Mouse (Mus musculus): ENCODE results near the gene Myo1e. TPM values are rescaled to one million over a fixed set of nuclear protein-coding genes. Genes with fewer than 3 reads are reported as not detected.
A peak's percentile ranks its signal among the peaks of the same experiment; 100 is the strongest.

Gene Myo1e
- polyA plus RNA-seq, 1 experiment from 2014 or later = 15.7 TPM

DNA sequence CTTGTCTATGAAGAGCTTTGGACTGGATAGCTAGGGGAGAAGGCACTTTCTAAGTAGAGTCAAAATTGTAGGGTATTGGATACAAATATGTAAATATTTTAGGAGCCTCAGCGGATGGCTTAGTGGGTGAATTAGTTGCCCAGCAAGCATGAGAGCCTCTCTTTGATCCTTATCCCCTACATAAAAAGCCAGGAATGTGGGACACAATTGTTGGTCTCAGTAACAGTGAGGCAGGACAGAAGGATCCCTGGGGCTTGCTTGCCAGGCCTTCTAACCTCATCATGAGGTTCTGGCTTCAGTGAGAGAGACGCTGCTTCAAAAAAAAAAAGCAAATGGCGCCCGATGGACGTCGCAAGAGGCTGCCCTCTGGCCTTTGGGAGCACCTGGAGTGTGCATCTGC is 66.9 kb downstream of the Myo1e start:
- ATAC-seq (ENCODE audit: low FRiP score, low TSS enrichment) (no peak), DNase-seq (ENCODE audit: low spot score) (no peak)
- Histone ChIP-seq H3K4me3 (ENCODE audit: low read depth, low read length) (no peak overlapping the region), H3K27ac (replicated peaks) (peak overlapping the region; percentile 45; the same call in 1 of the 2 replicates), H3K9me3 (ENCODE audit: control insufficient read depth, low read length) (no peaks in the 10 kb centered on the region), H3K36me3 (ENCODE audit: control insufficient read depth, insufficient read depth, low read length) (no peaks in the 10 kb centered on the region), H3K9ac (ENCODE audit: low read length) (no peak overlapping the region), H3K4me1 (replicated peaks; ENCODE audit: control insufficient read depth, insufficient read depth) (peaks cover 5% of the 10 kb centered on the region; the same call in 1 of the 2 replicates), H3K4me2 (replicated peaks; ENCODE audit: low read depth) (no peak overlapping the region), H3K27me3 (ENCODE audit: control insufficient read depth, insufficient read depth, low read length) (no peaks in the 10 kb centered on the region)
- 82% methylated on average over 6 of the region's 6 CpGs for WGBS
- TF ChIP-seq EP300 (optimal IDR thresholded peaks at IDR 0.05) = no peak
- no peak for TF ChIP-seq CTCF (IDR thresholded peaks at IDR 0.05; ENCODE audit: low read depth)

DNA sequence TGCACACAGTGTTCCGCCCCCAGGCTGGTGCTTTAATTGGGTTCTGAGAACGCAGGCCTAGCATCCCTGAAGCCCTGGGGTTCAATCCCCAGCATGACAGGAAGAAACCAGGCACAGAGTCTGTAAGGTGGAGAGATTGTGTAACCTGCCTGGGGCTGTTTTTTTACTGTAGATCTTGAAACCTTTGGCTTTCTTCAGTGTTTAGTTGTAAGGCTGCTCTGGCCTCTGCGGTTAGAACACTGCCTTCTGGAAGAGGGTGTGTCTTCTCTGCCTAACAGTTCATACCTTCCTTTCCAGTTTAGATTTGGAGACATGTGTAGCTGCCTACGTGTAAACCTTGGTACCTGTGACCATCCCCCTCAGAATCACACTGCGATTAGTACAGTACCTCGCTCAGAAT is 67.3 kb downstream of the Myo1e start:
- peak overlapping the region; percentile 82 for H3K27ac ChIP-seq (replicated peaks)
- WGBS = 72% methylated on average over 6 of the region's 6 CpGs
- no peak overlapping the region for H3K9ac ChIP-seq (ENCODE audit: low read length)
- H3K4me1 ChIP-seq (replicated peaks; ENCODE audit: control insufficient read depth, insufficient read depth) = peaks cover 5% of the 10 kb centered on the region; the same call in 1 of the 2 replicates
- H3K9me3 ChIP-seq (ENCODE audit: control insufficient read depth, low read length) = no peaks in the 10 kb centered on the region
- DNase-seq (ENCODE audit: low spot score) = peak; percentile 51
- no peak overlapping the region for H3K4me2 ChIP-seq (replicated peaks; ENCODE audit: low read depth)
- ATAC-seq (ENCODE audit: low FRiP score, low TSS enrichment) = peak; percentile 71
- no peaks in the 10 kb centered on the region for H3K36me3 ChIP-seq (ENCODE audit: control insufficient read depth, insufficient read depth, low read length)
- TF ChIP-seq EP300 (optimal IDR thresholded peaks at IDR 0.05) = no peak
- no peak for TF ChIP-seq CTCF (IDR thresholded peaks at IDR 0.05; ENCODE audit: low read depth)
- no peaks in the 10 kb centered on the region for H3K27me3 ChIP-seq (ENCODE audit: control insufficient read depth, insufficient read depth, low read length)
- H3K4me3 ChIP-seq (ENCODE audit: low read depth, low read length) = no peak overlapping the region

DNA sequence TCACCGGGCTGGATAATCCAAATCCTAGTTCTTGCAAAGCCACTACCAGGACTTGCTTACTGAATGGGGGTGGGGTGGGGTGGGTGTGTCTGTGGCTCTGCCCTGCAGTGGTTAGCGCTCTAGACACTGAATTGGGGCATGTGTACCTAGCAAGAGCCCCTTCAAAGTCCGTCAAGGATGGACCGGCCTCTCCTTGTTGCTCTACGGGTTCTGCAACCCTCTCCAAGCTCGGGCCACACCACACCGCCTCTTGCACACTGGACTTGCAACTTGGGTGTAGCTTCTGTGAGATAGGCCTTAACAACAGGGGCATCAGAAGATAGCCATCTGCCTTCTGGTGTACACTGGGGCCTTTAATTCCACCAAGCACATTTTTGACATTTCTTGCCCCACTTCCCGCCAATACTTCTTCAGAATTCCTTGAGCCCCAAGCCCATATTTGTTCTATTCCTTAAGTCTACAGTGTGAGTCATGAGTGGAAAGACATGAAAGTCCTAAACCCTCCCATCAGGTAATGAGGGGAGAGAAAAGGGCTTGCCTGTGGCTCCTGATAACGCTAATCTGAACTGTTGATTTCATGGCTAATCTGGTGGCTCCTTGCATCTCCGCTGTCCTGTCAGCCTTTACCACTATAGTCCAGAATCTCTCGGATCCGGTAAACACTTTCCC is 67.9 kb downstream of the Myo1e start:
- WGBS = 63% methylated on average over 12 of the region's 12 CpGs
- TF ChIP-seq EP300 (optimal IDR thresholded peaks at IDR 0.05) (no peak), CTCF (IDR thresholded peaks at IDR 0.05; ENCODE audit: low read depth) (no peak)
- peaks cover 5% of the 10 kb centered on the region; the same call in 1 of the 2 replicates for H3K4me1 ChIP-seq (replicated peaks; ENCODE audit: control insufficient read depth, insufficient read depth)
- DNase-seq (ENCODE audit: low spot score) (peak; percentile 65), ATAC-seq (ENCODE audit: low FRiP score, low TSS enrichment) (peak; percentile 24)
- no peaks in the 10 kb centered on the region for H3K36me3 ChIP-seq (ENCODE audit: control insufficient read depth, insufficient read depth, low read length)
- no peak overlapping the region for H3K4me2 ChIP-seq (replicated peaks; ENCODE audit: low read depth)
- H3K9me3 ChIP-seq (ENCODE audit: control insufficient read depth, low read length) = no peaks in the 10 kb centered on the region
- no peaks in the 10 kb centered on the region for H3K27me3 ChIP-seq (ENCODE audit: control insufficient read depth, insufficient read depth, low read length)
- peak overlapping the region; percentile 82 for H3K27ac ChIP-seq (replicated peaks)
- H3K4me3 ChIP-seq (ENCODE audit: low read depth, low read length) = no peak overlapping the region
- H3K9ac ChIP-seq (ENCODE audit: low read length) = no peak overlapping the region

DNA sequence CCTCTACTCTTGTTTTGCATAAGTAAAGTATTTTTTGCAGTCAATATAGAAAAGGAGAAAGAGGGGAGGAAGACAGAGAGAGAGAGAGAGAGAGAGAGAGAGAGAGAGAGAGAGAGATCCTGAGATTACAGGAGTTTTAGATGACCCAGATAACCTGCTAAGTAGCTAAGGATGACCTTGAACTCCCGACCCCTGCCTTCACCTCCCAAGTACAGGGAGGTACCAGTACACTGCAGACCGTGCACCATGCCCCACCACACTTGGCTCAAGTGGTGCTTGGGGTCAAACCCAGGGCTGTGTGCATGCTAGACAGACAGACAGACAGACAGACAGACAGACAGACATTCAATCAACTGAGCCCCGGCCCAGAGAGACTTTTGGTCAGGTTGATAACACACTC is 69.9 kb downstream of the Myo1e start:
- Histone ChIP-seq H3K27ac (replicated peaks) (peak overlapping the region; percentile 70), H3K9me3 (ENCODE audit: control insufficient read depth, low read length) (no peaks in the 10 kb centered on the region), H3K27me3 (ENCODE audit: control insufficient read depth, insufficient read depth, low read length) (no peaks in the 10 kb centered on the region), H3K4me2 (replicated peaks; ENCODE audit: low read depth) (no peak overlapping the region; the same call in 1 of the 2 replicates), H3K9ac (ENCODE audit: low read length) (no peak overlapping the region), H3K4me1 (replicated peaks; ENCODE audit: control insufficient read depth, insufficient read depth) (peaks cover 3% of the 10 kb centered on the region; the same call in 1 of the 2 replicates), H3K4me3 (ENCODE audit: low read depth, low read length) (no peak overlapping the region), H3K36me3 (ENCODE audit: control insufficient read depth, insufficient read depth, low read length) (no peaks in the 10 kb centered on the region)
- TF ChIP-seq CTCF (IDR thresholded peaks at IDR 0.05; ENCODE audit: low read depth) (no peak), EP300 (optimal IDR thresholded peaks at IDR 0.05) (no peak)
- WGBS = 75% methylated on average over 3 of the region's 3 CpGs
- ATAC-seq (ENCODE audit: low FRiP score, low TSS enrichment) (no peak), DNase-seq (ENCODE audit: low spot score) (no peak)

DNA sequence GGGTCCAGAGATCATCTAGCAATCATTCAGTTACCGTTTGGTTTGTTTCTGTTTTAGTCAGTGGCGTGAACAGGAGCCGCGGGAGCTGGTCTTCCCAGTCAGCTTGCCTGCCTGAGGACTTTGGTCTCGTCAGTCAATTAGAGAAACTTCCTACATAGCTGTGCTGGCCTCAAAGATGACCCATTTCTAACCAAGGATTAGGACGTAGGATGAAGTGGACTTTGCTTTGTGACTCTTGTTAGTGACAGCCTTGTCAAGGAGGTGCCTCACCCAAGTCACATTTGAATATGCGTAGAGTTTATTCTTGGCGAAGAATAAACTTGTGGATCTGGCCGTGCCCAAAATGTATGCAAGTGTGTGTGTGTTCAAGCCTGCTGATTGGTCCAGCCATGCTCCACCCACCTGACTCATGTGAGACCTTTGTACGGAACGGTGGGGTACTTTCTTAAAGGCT is 70.4 kb downstream of the Myo1e start:
- Histone ChIP-seq H3K4me3 (ENCODE audit: low read depth, low read length) (no peak overlapping the region), H3K4me1 (replicated peaks; ENCODE audit: control insufficient read depth, insufficient read depth) (peaks cover 3% of the 10 kb centered on the region; the same call in 1 of the 2 replicates), H3K9ac (ENCODE audit: low read length) (no peak overlapping the region), H3K27me3 (ENCODE audit: control insufficient read depth, insufficient read depth, low read length) (no peaks in the 10 kb centered on the region), H3K9me3 (ENCODE audit: control insufficient read depth, low read length) (no peaks in the 10 kb centered on the region), H3K27ac (replicated peaks) (peak overlapping the region; percentile 70), H3K36me3 (ENCODE audit: control insufficient read depth, insufficient read depth, low read length) (no peaks in the 10 kb centered on the region), H3K4me2 (replicated peaks; ENCODE audit: low read depth) (no peak overlapping the region; the same call in 1 of the 2 replicates)
- WGBS = 61% methylated on average over 11 of the region's 11 CpGs
- TF ChIP-seq EP300 (optimal IDR thresholded peaks at IDR 0.05) (no peak), CTCF (IDR thresholded peaks at IDR 0.05; ENCODE audit: low read depth) (no peak)
- ATAC-seq (ENCODE audit: low FRiP score, low TSS enrichment) (peak; percentile 85), DNase-seq (ENCODE audit: low spot score) (peak; percentile 87)

DNA sequence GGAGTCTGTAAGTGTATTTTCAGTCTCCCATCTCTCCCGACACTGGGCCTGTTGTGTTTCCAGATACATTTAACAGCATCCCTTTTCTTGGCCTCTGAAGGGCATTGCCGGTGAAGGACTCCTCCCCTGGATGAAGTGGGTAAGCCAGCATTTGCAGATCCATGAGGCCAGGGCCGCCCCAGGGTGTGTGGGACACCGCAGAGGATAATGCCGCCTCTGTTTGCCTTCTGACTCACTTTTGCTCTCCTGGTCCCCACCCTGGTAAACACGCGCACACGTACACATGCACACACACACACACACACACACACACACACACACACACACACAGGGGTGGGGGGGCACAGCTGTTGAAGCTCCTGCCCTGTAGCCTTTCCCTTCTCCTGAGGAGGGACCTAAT is 74.3 kb downstream of the Myo1e start:
- no peak overlapping the region for H3K9ac ChIP-seq (ENCODE audit: low read length)
- TF ChIP-seq CTCF (IDR thresholded peaks at IDR 0.05; ENCODE audit: low read depth) (0 out of 2 replicates have a peak, but pooled peaks have one; percentile 1), EP300 (optimal IDR thresholded peaks at IDR 0.05) (no peak)
- H3K27me3 ChIP-seq (ENCODE audit: control insufficient read depth, insufficient read depth, low read length) = no peaks in the 10 kb centered on the region
- H3K4me3 ChIP-seq (ENCODE audit: low read depth, low read length) = no peak overlapping the region
- H3K4me2 ChIP-seq (replicated peaks; ENCODE audit: low read depth) = no peak overlapping the region
- no peaks in the 10 kb centered on the region for H3K36me3 ChIP-seq (ENCODE audit: control insufficient read depth, insufficient read depth, low read length)
- H3K4me1 ChIP-seq (replicated peaks; ENCODE audit: control insufficient read depth, insufficient read depth) = peaks cover 3% of the 10 kb centered on the region; the same call in 1 of the 2 replicates
- DNase-seq (ENCODE audit: low spot score) = peak; percentile 80
- peak; percentile 85 for ATAC-seq (ENCODE audit: low FRiP score, low TSS enrichment)
- 50% methylated on average over 8 of the region's 8 CpGs for WGBS
- peak overlapping the region; percentile 45 for H3K27ac ChIP-seq (replicated peaks)
- H3K9me3 ChIP-seq (ENCODE audit: control insufficient read depth, low read length) = no peaks in the 10 kb centered on the region

All from stomach, postnatal 0 days (tissue).